In genomic region chr13:90644216-90644615, GRCm38 (mm10) we compare ENCODE assay signal across 25 mouse cellular contexts.
A peak's percentile ranks its signal among the peaks of the same experiment; 100 is the strongest.
DNase-seq lines count a peak whose midpoint lies in the region; ATAC-seq and TF ChIP-seq lines count a peak whose summit lies in the region.
"Had no signal": no experiment of that assay in that cellular context is flagged by ENCODE, and none has a peak within 500 bp of the region (broad histone marks: within the 10 kb centered on the region; RNA-seq: fewer than 3 reads in every experiment).

No protein-coding gene starts in this region.

- no peaks in the 10 kb centered on the region for H3K9me3 ChIP-seq in hindbrain, embryonic 14.5 days (ENCODE audit: control insufficient read depth, low read length)
- H3K9me3 ChIP-seq in hindbrain, embryonic 10.5 days: no peaks in the 10 kb centered on the region
- no peaks in the 10 kb centered on the region for H3K9me3 ChIP-seq in midbrain, embryonic 14.5 days (ENCODE audit: control insufficient read depth, low read length)
- no peaks in the 10 kb centered on the region for H3K9me3 ChIP-seq in midbrain, embryonic 11.5 days (ENCODE audit: control insufficient read depth, low read length)
- H3K9me3 ChIP-seq in forebrain, embryonic 14.5 days (replicated peaks; ENCODE audit: control insufficient read depth, low read length): no peaks in the 10 kb centered on the region
- H3K9me3 ChIP-seq in midbrain, postnatal 0 days (ENCODE audit: low read length): no peaks in the 10 kb centered on the region
- H3K9me3 ChIP-seq: embryonic facial prominence, embryonic 13.5 days; hindbrain, embryonic 15.5 days; intestine, embryonic 15.5 days; lung, embryonic 15.5 days; neural tube, embryonic 15.5 days; stomach, embryonic 15.5 days had no signal

- H3K4me3 ChIP-seq in hindbrain, embryonic 14.5 days (replicated peaks; ENCODE audit: low read length): no peak overlapping the region
- no peak overlapping the region for H3K4me3 ChIP-seq in hindbrain, embryonic 10.5 days
- no peak overlapping the region for H3K4me3 ChIP-seq in midbrain, embryonic 14.5 days (replicated peaks; ENCODE audit: low read depth, low read length)
- no peak overlapping the region for H3K4me3 ChIP-seq in midbrain, embryonic 11.5 days (ENCODE audit: low read depth, low read length)
- H3K4me3 ChIP-seq in forebrain, embryonic 14.5 days (ENCODE audit: low read depth, low read length): no peak overlapping the region
- no peak overlapping the region for H3K4me3 ChIP-seq in midbrain, postnatal 0 days (ENCODE audit: low read depth, low read length)
- H3K4me3 ChIP-seq: embryonic facial prominence, embryonic 13.5 days; hindbrain, embryonic 15.5 days; intestine, embryonic 15.5 days; lung, embryonic 15.5 days; neural tube, embryonic 15.5 days; stomach, embryonic 15.5 days had no signal

- no peaks in the 10 kb centered on the region for H3K27me3 ChIP-seq in hindbrain, embryonic 14.5 days (ENCODE audit: control insufficient read depth, insufficient read depth, low read length)
- H3K27me3 ChIP-seq in hindbrain, embryonic 10.5 days (ENCODE audit: insufficient read depth, poor library complexity, severe bottlenecking): no peaks in the 10 kb centered on the region
- no peaks in the 10 kb centered on the region for H3K27me3 ChIP-seq in midbrain, embryonic 14.5 days (ENCODE audit: control insufficient read depth, insufficient read depth, low read length)
- H3K27me3 ChIP-seq in midbrain, embryonic 11.5 days (ENCODE audit: control insufficient read depth, insufficient read depth, low read length): 0 out of 2 replicates have a peak, but pooled peaks cover 2% of the 10 kb centered on the region
- no peaks in the 10 kb centered on the region for H3K27me3 ChIP-seq in forebrain, embryonic 14.5 days (replicated peaks; ENCODE audit: control insufficient read depth, insufficient read depth, low read length)
- H3K27me3 ChIP-seq in midbrain, postnatal 0 days (ENCODE audit: insufficient read depth, low read length): no peaks in the 10 kb centered on the region
- H3K27me3 ChIP-seq: embryonic facial prominence, embryonic 13.5 days; hindbrain, embryonic 15.5 days; intestine, embryonic 15.5 days; lung, embryonic 15.5 days; neural tube, embryonic 15.5 days; stomach, embryonic 15.5 days had no signal

- no peak for DNase-seq in hindbrain, embryonic 14.5 days (ENCODE audit: low spot score)
- no peak for DNase-seq in hindbrain, embryonic 10.5 days (ENCODE audit: low spot score)
- DNase-seq in midbrain, embryonic 14.5 days: peak; percentile 50
- no peak for DNase-seq in midbrain, embryonic 11.5 days (ENCODE audit: low spot score, missing footprints)
- peak; percentile 81 for DNase-seq in forebrain, embryonic 14.5 days (ENCODE audit: low spot score)
- peak; percentile 50 for DNase-seq in midbrain, postnatal 0 days (ENCODE audit: low spot score)
- DNase-seq in adrenal gland, postnatal 10 days: no peak
- DNase-seq in right cerebral cortex, postnatal 10 days (ENCODE audit: low spot score in 2 of 2): no peak
- DNase-seq: adrenal gland, postnatal 14 days; cerebellum, adult 11-12 months; cerebellum, adult 9-11 months; gastrocnemius, postnatal 10 days; heart, postnatal 14 days; layer of hippocampus, postnatal 36 days; liver; right cerebral cortex, postnatal 25 days had no signal

- H3K4me2 ChIP-seq in hindbrain, embryonic 14.5 days (replicated peaks): no peak overlapping the region
- no peak overlapping the region for H3K4me2 ChIP-seq in midbrain, embryonic 14.5 days (ENCODE audit: low read length)
- H3K4me2 ChIP-seq in midbrain, embryonic 11.5 days: no peak overlapping the region
- no peak overlapping the region for H3K4me2 ChIP-seq in forebrain, embryonic 14.5 days (ENCODE audit: low read length)
- no peak overlapping the region for H3K4me2 ChIP-seq in midbrain, postnatal 0 days (ENCODE audit: low read depth, low read length, poor library complexity, severe bottlenecking)
- H3K4me2 ChIP-seq: embryonic facial prominence, embryonic 13.5 days; hindbrain, embryonic 15.5 days; intestine, embryonic 15.5 days; lung, embryonic 15.5 days; neural tube, embryonic 15.5 days; stomach, embryonic 15.5 days had no signal

- peak; percentile 12; the same call in 1 of the 2 replicates for ATAC-seq in hindbrain, embryonic 14.5 days (ENCODE audit: low FRiP score)
- ATAC-seq in midbrain, embryonic 14.5 days (ENCODE audit: low FRiP score, low TSS enrichment): peak; percentile 32; the same call in 1 of the 2 replicates
- no peak for ATAC-seq in midbrain, embryonic 11.5 days (ENCODE audit: low FRiP score)
- no peak; the same call in 1 of the 2 replicates for ATAC-seq in forebrain, embryonic 14.5 days
- no peak for ATAC-seq in midbrain, postnatal 0 days (ENCODE audit: low FRiP score)
- ATAC-seq: CD4-positive, CD25-positive, alpha-beta regulatory T cell, adult 4 months; intestine, embryonic 15.5 days had no signal

- no peak overlapping the region for H3K9ac ChIP-seq in hindbrain, embryonic 14.5 days
- H3K9ac ChIP-seq in midbrain, embryonic 14.5 days (replicated peaks; ENCODE audit: low read length): no peak overlapping the region
- no peak overlapping the region for H3K9ac ChIP-seq in midbrain, embryonic 11.5 days (ENCODE audit: low read length)
- no peak overlapping the region for H3K9ac ChIP-seq in forebrain, embryonic 14.5 days (ENCODE audit: low read length)
- no peak overlapping the region for H3K9ac ChIP-seq in midbrain, postnatal 0 days (replicated peaks; ENCODE audit: low read length, poor library complexity, severe bottlenecking)
- H3K9ac ChIP-seq: embryonic facial prominence, embryonic 13.5 days; hindbrain, embryonic 15.5 days; intestine, embryonic 15.5 days; liver, embryonic 14.5 days; lung, embryonic 15.5 days; neural tube, embryonic 15.5 days; stomach, embryonic 15.5 days had no signal

- TF ChIP-seq CTCF in midbrain, postnatal 0 days (IDR thresholded peaks at IDR 0.05): no peak

- H3K27ac ChIP-seq in hindbrain, embryonic 14.5 days: 0 out of 2 replicates have a peak overlapping the region, but pooled peaks have one; percentile 26
- H3K27ac ChIP-seq in hindbrain, embryonic 10.5 days: no peak overlapping the region
- 0 out of 2 replicates have a peak overlapping the region, but pooled peaks have one; percentile 20 for H3K27ac ChIP-seq in midbrain, embryonic 14.5 days (replicated peaks; ENCODE audit: low read depth, low read length)
- H3K27ac ChIP-seq in midbrain, embryonic 11.5 days (ENCODE audit: low read depth, low read length): no peak overlapping the region
- 0 out of 2 replicates have a peak overlapping the region, but pooled peaks have one; percentile 10 for H3K27ac ChIP-seq in forebrain, embryonic 14.5 days (ENCODE audit: low read depth, low read length)
- no peak overlapping the region for H3K27ac ChIP-seq in midbrain, postnatal 0 days (ENCODE audit: low read depth, low read length)
- H3K27ac ChIP-seq: embryonic facial prominence, embryonic 13.5 days; intestine, embryonic 15.5 days; kidney, postnatal 0 days; liver, embryonic 14.5 days; lung, embryonic 15.5 days; stomach, embryonic 15.5 days had no signal

- H3K36me3 ChIP-seq in hindbrain, embryonic 14.5 days (replicated peaks; ENCODE audit: control insufficient read depth, insufficient read depth): no peaks in the 10 kb centered on the region
- no peaks in the 10 kb centered on the region for H3K36me3 ChIP-seq in hindbrain, embryonic 10.5 days
- no peaks in the 10 kb centered on the region for H3K36me3 ChIP-seq in midbrain, embryonic 14.5 days (ENCODE audit: control insufficient read depth, insufficient read depth, low read length)
- H3K36me3 ChIP-seq in midbrain, embryonic 11.5 days (ENCODE audit: control insufficient read depth, insufficient read depth, low read length): no peaks in the 10 kb centered on the region
- no peaks in the 10 kb centered on the region for H3K36me3 ChIP-seq in forebrain, embryonic 14.5 days (ENCODE audit: control insufficient read depth, insufficient read depth, low read length)
- H3K36me3 ChIP-seq in midbrain, postnatal 0 days (ENCODE audit: insufficient read depth, low read length): no peaks in the 10 kb centered on the region
- H3K36me3 ChIP-seq: embryonic facial prominence, embryonic 13.5 days; hindbrain, embryonic 15.5 days; intestine, embryonic 15.5 days; lung, embryonic 15.5 days; neural tube, embryonic 15.5 days; stomach, embryonic 15.5 days had no signal

- peaks cover 12% of the 10 kb centered on the region for H3K4me1 ChIP-seq in hindbrain, embryonic 14.5 days (replicated peaks; ENCODE audit: control insufficient read depth, insufficient read depth, low read length)
- peaks cover 16% of the 10 kb centered on the region; the same call in 1 of the 2 replicates for H3K4me1 ChIP-seq in hindbrain, embryonic 10.5 days (replicated peaks)
- H3K4me1 ChIP-seq in midbrain, embryonic 14.5 days (ENCODE audit: control insufficient read depth, insufficient read depth, low read length): peaks cover 14% of the 10 kb centered on the region; the same call in 1 of the 2 replicates
- peaks cover 8% of the 10 kb centered on the region for H3K4me1 ChIP-seq in midbrain, embryonic 11.5 days (ENCODE audit: control insufficient read depth, insufficient read depth, low read length)
- peaks cover 17% of the 10 kb centered on the region; the same call in 1 of the 2 replicates for H3K4me1 ChIP-seq in forebrain, embryonic 14.5 days (ENCODE audit: control insufficient read depth, insufficient read depth, low read length)
- H3K4me1 ChIP-seq in midbrain, postnatal 0 days (ENCODE audit: insufficient read depth, low read length): peaks cover 7% of the 10 kb centered on the region; the same call in 1 of the 2 replicates
- H3K4me1 ChIP-seq: intestine, embryonic 15.5 days; lung, embryonic 15.5 days; stomach, embryonic 15.5 days had no signal

Comparison
In these comparisons a context has a peak if more than half of its experiments do, and no peak if none do; other contexts are left out.
1. ATAC-seq: peak in hindbrain, embryonic 14.5 days (single experiment) and midbrain, embryonic 14.5 days (single experiment); none in midbrain, embryonic 11.5 days (single experiment), forebrain, embryonic 14.5 days (single experiment) and midbrain, postnatal 0 days (single experiment).
2. DNase-seq: peak in midbrain, embryonic 14.5 days (single experiment), forebrain, embryonic 14.5 days (single experiment) and midbrain, postnatal 0 days (single experiment); none in hindbrain, embryonic 14.5 days (single experiment), hindbrain, embryonic 10.5 days (single experiment), midbrain, embryonic 11.5 days (single experiment), adrenal gland, postnatal 10 days (single experiment) and right cerebral cortex, postnatal 10 days (0 of 2).
3. H3K27ac ChIP-seq: peak in hindbrain, embryonic 14.5 days (single experiment), midbrain, embryonic 14.5 days (single experiment) and forebrain, embryonic 14.5 days (single experiment); none in hindbrain, embryonic 10.5 days (single experiment), midbrain, embryonic 11.5 days (single experiment) and midbrain, postnatal 0 days (single experiment).